Mouse (Mus musculus): ENCODE measurements around the gene Itgb2. TPM values are rescaled to one million over a fixed set of nuclear protein-coding genes. Genes with fewer than 3 reads are reported as not detected.

The Itgb2 gene
- 39.6 and 51.8 TPM in 2 replicates for total RNA-seq (2014; fragmentation: Nextera tagmentation)
- 49.1 and 49.2 TPM in 2 replicates for total RNA-seq (2017)
- polyA plus RNA-seq (2012) = 8.5 and 20.0 TPM in 2 replicates

GRCm38 (mm10) chr10:77530140-77530539 lies at the start of gene Itgb2:
TSS of gene Itgb2 (plus strand) at chr10:77530252.
- peak; percentile 76 for DNase-seq (ENCODE audit: low spot score)

GRCm38 (mm10) chr10:77481814-77482213 lies 48.2 kb upstream of the Itgb2 start:
- ATAC-seq (ENCODE audit: extremely low read depth, insufficient number of reproducible peaks, low FRiP score, poor library complexity, severe bottlenecking) = no peak
- no peak for TF ChIP-seq GATA2 (IDR thresholded peaks at IDR 0.05; ENCODE audit: borderline replicate concordance, low read depth, low read length)
- no peak for TF ChIP-seq TAL1 (conservative IDR thresholded peaks at IDR 0.05; ENCODE audit: low read depth, low read length)
- no peak for TF ChIP-seq CTCF (IDR thresholded peaks at IDR 0.05; ENCODE audit: low read depth, low read length)
- TF ChIP-seq POLR2AphosphoS5 (IDR thresholded peaks at IDR 0.05; ENCODE audit: insufficient replicate concordance, low read depth, low read length) = no peak
- TF ChIP-seq GATA1 (IDR thresholded peaks at IDR 0.05; ENCODE audit: borderline replicate concordance, low read length) = no peak
- Histone ChIP-seq H3K27me3 (ENCODE audit: insufficient read depth, low read length) (peaks cover 5% of the 10 kb centered on the region), H3K36me3 (replicated peaks) (peaks cover 25% of the 10 kb centered on the region), H3K4me3 (ENCODE audit: low read depth, low read length) (no peak overlapping the region), H3K4me1 (ENCODE audit: insufficient read depth, low read depth, low read length) (peaks cover 8% of the 10 kb centered on the region), H3K9me3 (replicated peaks) (no peaks in the 10 kb centered on the region)
- no peak for DNase-seq (ENCODE audit: low spot score)

More at GRCm38 (mm10) chr10:77530140-77530539, at the start of gene Itgb2:
- Histone ChIP-seq H3K27me3 (ENCODE audit: insufficient read depth, low read length) (0 out of 2 replicates have a peak, but pooled peaks cover 2% of the 10 kb centered on the region), H3K4me3 (ENCODE audit: low read depth, low read length) (peak within 1 kb of the TSS; percentile 70), H3K4me1 (ENCODE audit: insufficient read depth, low read depth, low read length) (peaks cover 76% of the 10 kb centered on the region), H3K36me3 (replicated peaks) (peaks cover 32% of the 10 kb centered on the region), H3K9me3 (replicated peaks) (no peaks in the 10 kb centered on the region)
- peak; percentile 68 for ATAC-seq (ENCODE audit: extremely low read depth, insufficient number of reproducible peaks, low FRiP score, poor library complexity, severe bottlenecking)
- TF ChIP-seq GATA1 (IDR thresholded peaks at IDR 0.05; ENCODE audit: borderline replicate concordance, low read length) (no peak), GATA2 (IDR thresholded peaks at IDR 0.05; ENCODE audit: borderline replicate concordance, low read depth, low read length) (no peak), CTCF (IDR thresholded peaks at IDR 0.05; ENCODE audit: low read depth, low read length) (no peak), TAL1 (conservative IDR thresholded peaks at IDR 0.05; ENCODE audit: low read depth, low read length) (no peak), POLR2AphosphoS5 (IDR thresholded peaks at IDR 0.05; ENCODE audit: insufficient replicate concordance, low read depth, low read length) (no peak)

- peaks cover 51% of the 10 kb centered on the region for H3K36me3 ChIP-seq (replicated peaks)
- no peaks in the 10 kb centered on the region for H3K27me3 ChIP-seq (ENCODE audit: insufficient read depth, low read length)
- peaks cover 9% of the 10 kb centered on the region for H3K4me1 ChIP-seq (ENCODE audit: insufficient read depth, low read depth, low read length)
- ATAC-seq (ENCODE audit: extremely low read depth, insufficient number of reproducible peaks, low FRiP score, poor library complexity, severe bottlenecking) = no peak
- no peak for DNase-seq (ENCODE audit: low spot score)
- TF ChIP-seq GATA1 (IDR thresholded peaks at IDR 0.05; ENCODE audit: borderline replicate concordance, low read length) (no peak), TAL1 (conservative IDR thresholded peaks at IDR 0.05; ENCODE audit: low read depth, low read length) (no peak), GATA2 (IDR thresholded peaks at IDR 0.05; ENCODE audit: borderline replicate concordance, low read depth, low read length) (no peak)
- H3K4me3 ChIP-seq (ENCODE audit: low read depth, low read length) = no peak overlapping the region
- no peaks in the 10 kb centered on the region; the same call in 1 of the 2 replicates for H3K9me3 ChIP-seq (replicated peaks)
These were observed 45.7 kb upstream of the Itgb2 start for GRCm38 (mm10) chr10:77484205-77484935.

- Histone ChIP-seq H3K4me1 (ENCODE audit: insufficient read depth, low read depth, low read length) (peaks cover 9% of the 10 kb centered on the region), H3K9me3 (replicated peaks) (peaks cover 5% of the 10 kb centered on the region), H3K4me3 (ENCODE audit: low read depth, low read length) (no peak overlapping the region), H3K27me3 (ENCODE audit: insufficient read depth, low read length) (no peaks in the 10 kb centered on the region), H3K36me3 (replicated peaks) (peaks cover 64% of the 10 kb centered on the region)
- TF ChIP-seq POLR2AphosphoS5 (IDR thresholded peaks at IDR 0.05; ENCODE audit: insufficient replicate concordance, low read depth, low read length) (no peak), GATA1 (IDR thresholded peaks at IDR 0.05; ENCODE audit: borderline replicate concordance, low read length) (no peak), TAL1 (conservative IDR thresholded peaks at IDR 0.05; ENCODE audit: low read depth, low read length) (no peak), CTCF (IDR thresholded peaks at IDR 0.05; ENCODE audit: low read depth, low read length) (no peak), GATA2 (IDR thresholded peaks at IDR 0.05; ENCODE audit: borderline replicate concordance, low read depth, low read length) (no peak)
- DNase-seq (ENCODE audit: low spot score) (no peak), ATAC-seq (ENCODE audit: extremely low read depth, insufficient number of reproducible peaks, low FRiP score, poor library complexity, severe bottlenecking) (peak; percentile 1; the same call in 1 of the 2 replicates)
These were observed 44.3 kb upstream of the Itgb2 start for GRCm38 (mm10) chr10:77485786-77486185.

- Histone ChIP-seq H3K9me3 (replicated peaks) (peaks cover 5% of the 10 kb centered on the region), H3K27me3 (ENCODE audit: insufficient read depth, low read length) (no peaks in the 10 kb centered on the region), H3K4me3 (ENCODE audit: low read depth, low read length) (no peak overlapping the region), H3K36me3 (replicated peaks) (peaks cover 84% of the 10 kb centered on the region), H3K4me1 (ENCODE audit: insufficient read depth, low read depth, low read length) (peaks cover 9% of the 10 kb centered on the region)
- DNase-seq (ENCODE audit: low spot score) (no peak), ATAC-seq (ENCODE audit: extremely low read depth, insufficient number of reproducible peaks, low FRiP score, poor library complexity, severe bottlenecking) (no peak)
- TF ChIP-seq POLR2AphosphoS5 (IDR thresholded peaks at IDR 0.05; ENCODE audit: insufficient replicate concordance, low read depth, low read length) (no peak), TAL1 (conservative IDR thresholded peaks at IDR 0.05; ENCODE audit: low read depth, low read length) (no peak), GATA1 (IDR thresholded peaks at IDR 0.05; ENCODE audit: borderline replicate concordance, low read length) (no peak), CTCF (IDR thresholded peaks at IDR 0.05; ENCODE audit: low read depth, low read length) (no peak), GATA2 (IDR thresholded peaks at IDR 0.05; ENCODE audit: borderline replicate concordance, low read depth, low read length) (no peak)
These were observed 41.9 kb upstream of the Itgb2 start for GRCm38 (mm10) chr10:77488168-77488567.

- TF ChIP-seq CTCF (IDR thresholded peaks at IDR 0.05; ENCODE audit: low read depth, low read length) (no peak), TAL1 (conservative IDR thresholded peaks at IDR 0.05; ENCODE audit: low read depth, low read length) (no peak), POLR2AphosphoS5 (IDR thresholded peaks at IDR 0.05; ENCODE audit: insufficient replicate concordance, low read depth, low read length) (no peak)
- Histone ChIP-seq H3K36me3 (replicated peaks) (peaks cover 94% of the 10 kb centered on the region), H3K4me1 (ENCODE audit: insufficient read depth, low read depth, low read length) (peaks cover 3% of the 10 kb centered on the region; the same call in 1 of the 2 replicates), H3K9me3 (replicated peaks) (peaks cover 5% of the 10 kb centered on the region), H3K4me3 (ENCODE audit: low read depth, low read length) (no peak overlapping the region), H3K27me3 (ENCODE audit: insufficient read depth, low read length) (no peaks in the 10 kb centered on the region)
- no peak for DNase-seq (ENCODE audit: low spot score)
- ATAC-seq (ENCODE audit: extremely low read depth, insufficient number of reproducible peaks, low FRiP score, poor library complexity, severe bottlenecking) = no peak
These were observed 38.5 kb upstream of the Itgb2 start for GRCm38 (mm10) chr10:77491585-77491984.

Data from G1E (cell line).